Mouse (Mus musculus) kidney, embryonic 14.5 days (tissue): Measurements from ENCODE around the gene Usp15. TPM values are rescaled to one million over a fixed set of nuclear protein-coding genes. Genes with fewer than 3 reads are reported as not detected.

Source experiments
- ATAC-seq: fragments of 200-750 bp; cut with Nextera tagmentation; 2 replicates; pipeline ENCODE4 v1.8.0; 2017; ENCODE audit warnings: moderate number of reproducible peaks, mild to moderate bottlenecking, moderate TSS enrichment, moderate library complexity; ENCODE audit not compliant: low FRiP score, low TSS enrichment
- H3K27ac ChIP-seq: fragments of 300-500 bp; sonication (generic); 2 replicates; pipeline ENCODE4 v1.5.1; 2014; ENCODE audit warnings: low read depth, mild to moderate bottlenecking, low read length, moderate library complexity, mixed read lengths
- H3K27me3 ChIP-seq: fragments of 300-500 bp; sonication (generic); 2 replicates; pipeline ENCODE4 v1.6.1; 2014; ENCODE audit warnings: mild to moderate bottlenecking, low read length; ENCODE audit not compliant: control insufficient read depth, insufficient read depth
- H3K36me3 ChIP-seq: fragments of 300-500 bp; sonication (generic); 2 replicates; pipeline ENCODE4 v1.6.1; 2014; ENCODE audit warnings: low read length, mixed read lengths; ENCODE audit not compliant: control insufficient read depth, insufficient read depth
- H3K4me1 ChIP-seq: fragments of 300-500 bp; sonication (generic); 2 replicates; pipeline ENCODE4 v1.6.1; 2014; ENCODE audit warnings: low read length, mixed read lengths; ENCODE audit not compliant: control insufficient read depth, insufficient read depth
- H3K4me2 ChIP-seq: fragments of 300-500 bp; sonication (generic); replicated peaks from 2 replicates; pipeline ENCODE4 v1.6.1; 2014; ENCODE audit warnings: low read depth, mild to moderate bottlenecking, low read length
- H3K4me3 ChIP-seq: fragments of 300-500 bp; sonication (generic); 2 replicates; pipeline ENCODE4 v1.5.1; 2014; ENCODE audit warnings: mild to moderate bottlenecking, low read length
- H3K9ac ChIP-seq: fragments of 300-500 bp; sonication (generic); 2 replicates; pipeline ENCODE4 v1.6.1; 2014; ENCODE audit warnings: low read depth, mild to moderate bottlenecking, low read length, moderate library complexity
- H3K9me3 ChIP-seq: fragments of 300-500 bp; sonication (generic); 2 replicates; pipeline ENCODE4 v1.6.1; 2016; ENCODE audit warnings: low read length; ENCODE audit not compliant: control insufficient read depth
- WGBS: fragments of 180-500 bp; shearing (Covaris S2); extraction: QIAGEN DNeasy Blood & Tissue Kit; methylation state at CpG from one replicate; pipeline ENCODE4 v1.1.7; 2014; 5-methylcytosine and 5-hydroxymethylcytosine counted together
- polyA plus RNA-seq: library from polyadenylated mRNA; unstranded; fragments of >200 nt; fragmentation: Nextera tagmentation; extraction: Ambion mirVana; gene quantifications from 2 replicates; pipeline ENCODE4 v1.2.1, GENCODE M21; 2014

The Usp15 gene
- polyA plus RNA-seq, 1 experiment from 2014 or later: 84.1 TPM

GRCm38 (mm10) chr10:123101303-123101702 is 95.5 kb downstream of the Usp15 start:
- H3K4me1 ChIP-seq: no peaks in the 10 kb centered on the region
- H3K36me3 ChIP-seq: no peaks in the 10 kb centered on the region
- H3K27me3 ChIP-seq: no peaks in the 10 kb centered on the region
- H3K4me3 ChIP-seq: no peak overlapping the region
- no peak overlapping the region for H3K9ac ChIP-seq
- WGBS: 76% methylated on average over 1 of the region's 1 CpGs
- H3K4me2 ChIP-seq: no peak overlapping the region
- H3K9me3 ChIP-seq: no peaks in the 10 kb centered on the region
- H3K27ac ChIP-seq: no peak overlapping the region
- ATAC-seq: no peak

GRCm38 (mm10) chr10:123100584-123100983 is 96.2 kb downstream of the Usp15 start:
- ATAC-seq: no peak
- 74% methylated on average over 2 of the region's 2 CpGs for WGBS

GRCm38 (mm10) chr10:123094504-123094903 is 102.3 kb downstream of the Usp15 start:
- no peak overlapping the region for H3K4me2 ChIP-seq
- no peak for ATAC-seq
- 81% methylated on average over 7 of the region's 7 CpGs for WGBS
- H3K36me3 ChIP-seq: no peaks in the 10 kb centered on the region
- no peaks in the 10 kb centered on the region for H3K4me1 ChIP-seq
- H3K9ac ChIP-seq: no peak overlapping the region
- H3K9me3 ChIP-seq: no peaks in the 10 kb centered on the region
- no peak overlapping the region for H3K27ac ChIP-seq
- H3K4me3 ChIP-seq: no peak overlapping the region
- no peaks in the 10 kb centered on the region for H3K27me3 ChIP-seq

More at GRCm38 (mm10) chr10:123100584-123100983, 96.2 kb downstream of the Usp15 start:
- no peaks in the 10 kb centered on the region for H3K9me3 ChIP-seq
- H3K4me1 ChIP-seq: no peaks in the 10 kb centered on the region
- no peak overlapping the region for H3K4me3 ChIP-seq
- no peak overlapping the region for H3K27ac ChIP-seq
- H3K9ac ChIP-seq: no peak overlapping the region
- H3K4me2 ChIP-seq: no peak overlapping the region
- H3K27me3 ChIP-seq: no peaks in the 10 kb centered on the region
- H3K36me3 ChIP-seq: no peaks in the 10 kb centered on the region

- no peak overlapping the region for H3K27ac ChIP-seq
- WGBS: 80% methylated on average over 3 of the region's 3 CpGs
- no peak overlapping the region for H3K9ac ChIP-seq
- no peak overlapping the region for H3K4me3 ChIP-seq
- no peak for ATAC-seq
- no peaks in the 10 kb centered on the region for H3K27me3 ChIP-seq
- H3K9me3 ChIP-seq: no peaks in the 10 kb centered on the region
- H3K36me3 ChIP-seq: no peaks in the 10 kb centered on the region
- H3K4me1 ChIP-seq: no peaks in the 10 kb centered on the region
- no peak overlapping the region for H3K4me2 ChIP-seq
These were observed 104.2 kb downstream of the Usp15 start for GRCm38 (mm10) chr10:123092577-123092976.

- H3K27ac ChIP-seq: no peak overlapping the region
- no peaks in the 10 kb centered on the region for H3K27me3 ChIP-seq
- no peaks in the 10 kb centered on the region for H3K4me1 ChIP-seq
- ATAC-seq: peak; percentile 76; the same call in 1 of the 2 replicates
- no peak overlapping the region for H3K4me3 ChIP-seq
- no peaks in the 10 kb centered on the region for H3K9me3 ChIP-seq
- no peak overlapping the region for H3K9ac ChIP-seq
- H3K4me2 ChIP-seq: no peak overlapping the region
- WGBS: 30% methylated on average over 5 of the region's 5 CpGs
- no peaks in the 10 kb centered on the region for H3K36me3 ChIP-seq
These were observed 105.1 kb downstream of the Usp15 start for GRCm38 (mm10) chr10:123091737-123092136.

- no peak for ATAC-seq
- WGBS: 81% methylated on average over 12 of the region's 12 CpGs
These were observed 107.3 kb downstream of the Usp15 start for GRCm38 (mm10) chr10:123089425-123089930.

GRCm38 (mm10) chr10:123086847-123087246 is 109.9 kb downstream of the Usp15 start:
- WGBS: 78% methylated on average over 2 of the region's 2 CpGs
- no peaks in the 10 kb centered on the region for H3K4me1 ChIP-seq
- no peak overlapping the region for H3K4me3 ChIP-seq
- ATAC-seq: no peak
- H3K9ac ChIP-seq: no peak overlapping the region
- H3K27me3 ChIP-seq: no peaks in the 10 kb centered on the region
- no peak overlapping the region for H3K27ac ChIP-seq
- H3K36me3 ChIP-seq: no peaks in the 10 kb centered on the region
- H3K9me3 ChIP-seq: no peaks in the 10 kb centered on the region
- no peak overlapping the region for H3K4me2 ChIP-seq

More at GRCm38 (mm10) chr10:123089425-123089930, 107.3 kb downstream of the Usp15 start:
- Histone ChIP-seq H3K9ac (no peak overlapping the region), H3K27ac (no peak overlapping the region), H3K27me3 (no peaks in the 10 kb centered on the region), H3K4me3 (no peak overlapping the region), H3K9me3 (no peaks in the 10 kb centered on the region), H3K36me3 (no peaks in the 10 kb centered on the region), H3K4me1 (no peaks in the 10 kb centered on the region), H3K4me2 (no peak overlapping the region)

- H3K4me2 ChIP-seq: no peak overlapping the region
- no peak overlapping the region for H3K9ac ChIP-seq
- no peaks in the 10 kb centered on the region for H3K36me3 ChIP-seq
- H3K4me3 ChIP-seq: no peak overlapping the region
- H3K27me3 ChIP-seq: no peaks in the 10 kb centered on the region
- no peak overlapping the region for H3K27ac ChIP-seq
- ATAC-seq: 0 out of 2 replicates have a peak, but pooled peaks have one; percentile 16
- H3K9me3 ChIP-seq: no peaks in the 10 kb centered on the region
- H3K4me1 ChIP-seq: no peaks in the 10 kb centered on the region
- WGBS: 26% methylated on average over 10 of the region's 10 CpGs
These were observed 111.7 kb downstream of the Usp15 start for GRCm38 (mm10) chr10:123084900-123085641.

GRCm38 (mm10) chr10:123084307-123084706 is 112.5 kb downstream of the Usp15 start:
- Histone ChIP-seq H3K4me1 (no peaks in the 10 kb centered on the region), H3K27ac (no peak overlapping the region), H3K27me3 (no peaks in the 10 kb centered on the region), H3K4me2 (no peak overlapping the region), H3K4me3 (no peak overlapping the region), H3K36me3 (no peaks in the 10 kb centered on the region), H3K9me3 (no peaks in the 10 kb centered on the region), H3K9ac (no peak overlapping the region)
- ATAC-seq: no peak
- 68% methylated on average over 9 of the region's 9 CpGs for WGBS
